Mouse (Mus musculus): Measurements from ENCODE around the gene Psme4. TPM values are rescaled to one million over a fixed set of nuclear protein-coding genes. Genes with fewer than 3 reads are reported as not detected.
"Not testable (repeated sequence)": the region's sequence is repeated elsewhere in the genome, so short reads cannot be mapped to it uniquely, and the experiment has no call there.

Gene Psme4
- 10 to 100 TPM; 61.4 to 65.9 (median 63.5) TPM for total RNA-seq (2022)

DNA sequence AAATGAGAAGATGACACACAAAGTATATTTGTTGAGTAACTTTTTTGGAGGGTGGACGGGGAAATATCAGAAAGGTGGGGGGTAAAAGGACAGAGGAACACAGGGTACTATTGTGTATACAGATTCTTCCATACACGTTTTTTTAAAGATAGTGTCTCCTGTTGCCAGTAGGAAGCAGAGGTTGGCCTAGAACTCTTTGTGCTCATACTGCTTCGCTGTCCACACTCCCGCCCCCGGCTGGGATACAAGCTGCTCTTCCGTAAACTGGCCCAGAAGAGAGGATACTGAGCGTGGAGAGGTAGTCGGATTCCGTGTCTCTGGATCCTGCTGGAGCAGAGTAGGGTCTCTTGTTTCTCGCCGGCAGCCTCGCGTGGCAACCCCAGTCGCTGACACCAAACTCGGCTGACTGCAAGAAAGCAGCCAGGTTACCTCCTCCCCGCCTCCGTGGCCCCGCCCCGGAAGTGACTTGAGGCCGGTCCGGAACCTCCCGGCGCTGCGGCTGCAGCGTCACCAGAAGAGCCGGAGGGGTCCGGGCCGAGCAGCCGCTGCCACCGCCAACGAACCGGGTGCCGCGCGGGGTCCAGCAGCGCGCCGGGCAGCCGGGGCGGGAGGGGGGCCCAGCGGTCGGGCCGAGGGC lies at the start of gene Psme4:
TSS of gene Psme4 (plus strand) at position 460 of the 637 bp plus-strand sequence.
- DNase-seq, result peak; percentile 91

DNA sequence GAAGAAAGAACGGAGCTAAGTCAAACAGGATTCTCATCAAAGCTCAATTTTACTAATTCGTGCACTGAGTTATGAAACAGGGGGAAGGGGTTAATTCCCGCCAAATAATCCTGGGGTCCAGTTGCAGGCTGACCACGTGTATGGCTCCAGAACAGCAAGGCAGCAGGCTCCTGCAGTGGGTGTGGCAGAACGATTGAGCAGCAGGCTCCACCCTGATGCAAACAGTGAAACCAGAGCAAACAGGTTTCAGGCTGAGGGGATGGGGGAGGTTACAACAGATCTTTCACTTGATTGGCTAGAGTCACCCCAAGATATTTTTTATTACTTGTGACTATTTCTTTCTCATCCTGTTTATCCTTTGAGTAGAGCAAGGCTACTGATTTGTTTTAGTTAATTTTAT lies 48.1 kb upstream of the Psme4 start:
- no peak for DNase-seq

DNA sequence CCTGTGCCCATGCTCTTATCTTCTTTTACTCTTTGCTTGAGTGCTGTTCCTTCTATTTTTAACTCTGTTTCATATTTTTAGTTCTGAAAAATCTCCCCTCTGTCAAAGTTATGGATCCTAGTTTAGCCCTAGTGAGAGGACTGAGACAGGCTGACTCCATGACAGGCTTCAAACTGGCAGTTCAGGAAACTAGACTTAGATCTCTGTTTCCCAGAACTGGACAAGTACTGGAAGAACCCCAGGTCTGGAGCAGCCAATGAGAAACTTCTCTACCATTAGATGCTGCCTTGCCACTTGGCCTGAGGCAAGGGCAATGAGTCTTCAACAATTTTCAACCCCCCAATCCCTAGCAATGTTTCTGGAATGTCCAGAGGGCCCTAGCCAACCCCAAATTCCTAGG lies 40.8 kb upstream of the Psme4 start:
- DNase-seq, result no peak

GRCm38 (mm10) chr11:30733376-30733775 lies 38.1 kb upstream of the Psme4 start:
- DNase-seq, result no peak

DNA sequence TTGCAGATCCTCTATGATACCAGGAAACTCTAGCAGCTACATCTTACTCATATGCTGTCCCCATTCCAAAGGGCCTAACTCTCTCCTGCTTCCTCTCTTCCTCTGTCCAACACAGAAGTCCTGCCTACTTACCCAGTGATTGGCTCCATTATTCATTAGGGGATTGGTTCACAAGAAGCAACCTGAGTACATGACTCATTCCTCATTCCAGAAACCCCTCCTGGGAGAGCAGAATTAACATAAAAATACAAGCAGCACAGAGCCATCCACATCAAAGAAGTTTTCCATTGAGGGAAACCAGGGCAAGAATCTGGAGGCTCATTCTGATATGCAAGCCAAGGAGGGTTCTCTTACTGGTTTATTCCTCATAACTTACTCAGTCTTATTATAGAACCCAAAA lies 27.5 kb upstream of the Psme4 start:
- DNase-seq, result no peak

GRCm38 (mm10) chr11:30748938-30749337 lies 22.6 kb upstream of the Psme4 start:
- no peak for DNase-seq

DNA sequence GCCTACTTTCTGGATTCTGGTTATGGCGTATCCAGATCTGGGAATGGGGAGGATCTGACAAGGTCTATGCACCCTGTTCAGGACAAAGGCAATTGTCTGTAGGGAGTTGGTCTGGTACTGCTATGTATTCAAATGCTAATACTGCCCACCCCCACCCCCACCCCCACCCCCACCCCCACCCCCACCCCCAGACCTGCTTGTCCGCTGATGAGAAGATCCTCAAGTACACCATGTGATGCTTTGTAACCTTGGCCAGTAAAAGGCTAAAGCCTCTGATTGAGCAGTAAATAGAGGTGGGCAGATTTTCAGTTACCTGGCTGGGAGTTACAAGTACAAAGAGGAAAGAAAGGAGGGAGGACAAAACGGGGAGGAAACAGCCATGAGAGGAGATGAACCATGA lies 21.9 kb upstream of the Psme4 start:
- no peak for DNase-seq

DNA sequence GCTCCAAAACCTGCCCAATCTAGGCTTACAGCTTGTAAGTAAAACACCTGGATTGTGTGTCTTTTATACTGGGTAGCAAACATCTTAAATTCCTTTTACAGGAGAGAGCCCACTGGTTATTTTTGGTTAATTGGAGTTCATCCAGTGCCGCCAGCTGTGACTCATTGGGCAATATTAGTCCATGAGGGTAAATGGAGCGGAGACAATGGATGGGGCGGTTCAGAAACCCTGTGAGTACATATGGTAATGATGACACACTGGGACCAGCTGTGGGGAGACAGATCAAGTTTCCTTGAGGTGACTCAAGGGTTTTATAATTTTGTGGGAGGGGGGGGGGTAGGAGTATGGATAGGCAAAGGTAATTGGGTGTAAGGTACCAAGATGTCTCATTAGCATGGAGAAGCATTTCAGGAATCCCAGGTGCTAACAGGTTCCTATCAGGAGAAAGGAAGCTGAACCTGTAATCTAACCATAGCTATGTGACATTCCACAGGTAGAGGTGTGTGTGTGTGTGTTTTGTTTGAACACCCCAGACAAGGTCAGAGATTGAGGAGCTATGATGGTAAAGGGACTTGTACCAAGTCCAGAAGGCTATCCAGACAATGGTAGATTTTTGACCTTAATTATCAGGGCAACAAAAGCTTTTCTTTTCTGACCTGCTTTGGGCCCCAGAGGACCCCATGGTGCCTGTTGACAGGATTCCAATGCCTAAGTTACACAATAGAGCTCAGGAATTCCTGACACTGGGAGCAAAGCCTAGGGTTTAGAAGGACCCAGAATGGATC lies 21.3 kb upstream of the Psme4 start:
- DNase-seq, result no peak

DNA sequence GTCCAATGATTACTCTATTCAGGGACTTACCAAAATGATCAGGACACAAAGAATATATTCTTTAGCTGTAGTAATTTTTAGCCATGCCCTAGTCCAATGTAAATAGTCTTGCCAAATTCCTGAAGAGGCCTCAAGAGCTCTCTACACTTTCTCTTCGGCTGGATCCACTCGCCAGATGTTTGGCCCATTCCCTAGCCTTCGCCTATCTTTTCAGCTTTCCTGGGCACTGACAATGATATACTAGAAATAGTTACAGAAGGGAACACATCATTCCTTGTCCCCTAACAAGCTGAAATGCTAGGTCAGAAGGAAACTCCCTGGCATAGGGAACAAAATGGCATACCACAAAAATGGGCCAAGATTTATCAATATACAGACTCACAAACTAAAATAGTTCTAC lies 18.6 kb upstream of the Psme4 start:
- DNase-seq, result no peak

DNA sequence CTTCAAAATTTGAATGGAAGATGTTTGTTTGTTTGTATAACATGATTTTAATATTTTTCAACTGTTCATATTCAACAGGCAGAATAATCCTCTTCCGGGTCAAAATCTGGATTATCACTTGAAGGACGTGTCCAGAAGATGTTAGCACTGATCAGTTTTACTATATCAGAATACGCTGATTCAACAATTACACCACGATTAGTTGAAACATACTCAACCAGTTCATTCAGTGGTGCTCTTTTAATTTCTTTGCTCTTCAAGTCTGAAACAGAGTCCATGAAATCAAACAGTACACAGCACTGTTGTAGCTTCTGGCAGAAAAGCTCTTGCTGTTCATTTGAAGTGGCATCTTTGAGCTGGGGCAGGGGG lies 17.1 kb upstream of the Psme4 start:
- DNase-seq, result not testable (repeated sequence)

GRCm38 (mm10) chr11:30754855-30755530 lies 16.5 kb upstream of the Psme4 start:
- no peak for DNase-seq

- DNase-seq, result no peak
Observed at GRCm38 (mm10) chr11:30761381-30761780, 10.1 kb upstream of the Psme4 start.

- no peak for DNase-seq
Observed at GRCm38 (mm10) chr11:30761891-30762290, 9.6 kb upstream of the Psme4 start.

DNA sequence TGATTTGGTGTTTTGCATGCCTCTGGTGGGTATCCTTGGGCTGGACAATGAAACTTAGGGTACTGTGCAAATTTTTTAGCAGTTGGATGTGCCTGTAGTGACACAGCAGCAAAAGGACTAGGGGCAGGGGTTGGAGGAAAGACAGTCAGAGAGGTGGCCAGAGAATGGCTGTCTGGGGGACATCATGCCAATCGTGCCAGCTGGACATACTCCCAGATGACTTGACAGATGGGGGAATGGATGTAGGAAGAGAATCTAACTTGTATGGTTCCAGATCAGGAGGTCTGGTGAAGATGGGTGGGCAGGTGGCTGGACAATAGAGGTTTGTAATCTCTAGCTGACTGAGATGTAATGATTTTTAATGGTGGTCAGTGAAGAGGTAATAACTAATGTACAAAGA lies 6.5 kb upstream of the Psme4 start:
- no peak for DNase-seq

DNA sequence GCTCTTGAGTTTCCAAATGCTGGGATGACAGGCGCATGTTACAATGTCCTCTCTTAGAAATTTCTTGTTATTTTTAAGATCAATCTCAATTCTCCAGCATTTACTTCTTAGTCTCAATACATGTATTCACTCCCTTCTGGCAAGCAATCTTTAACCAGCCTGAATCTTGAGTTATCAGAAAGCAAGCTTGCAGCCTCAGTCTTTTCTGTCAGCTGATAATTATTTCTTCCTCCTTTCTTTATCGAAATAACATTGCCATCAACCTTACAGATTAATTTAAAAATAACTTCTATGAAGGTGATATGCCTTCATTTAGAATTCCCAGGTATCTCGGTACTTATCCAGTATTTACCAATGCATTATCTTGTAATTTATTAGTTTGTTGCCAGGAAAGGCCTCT lies 709 bp upstream of the Psme4 start:
- no peak for DNase-seq

DNA sequence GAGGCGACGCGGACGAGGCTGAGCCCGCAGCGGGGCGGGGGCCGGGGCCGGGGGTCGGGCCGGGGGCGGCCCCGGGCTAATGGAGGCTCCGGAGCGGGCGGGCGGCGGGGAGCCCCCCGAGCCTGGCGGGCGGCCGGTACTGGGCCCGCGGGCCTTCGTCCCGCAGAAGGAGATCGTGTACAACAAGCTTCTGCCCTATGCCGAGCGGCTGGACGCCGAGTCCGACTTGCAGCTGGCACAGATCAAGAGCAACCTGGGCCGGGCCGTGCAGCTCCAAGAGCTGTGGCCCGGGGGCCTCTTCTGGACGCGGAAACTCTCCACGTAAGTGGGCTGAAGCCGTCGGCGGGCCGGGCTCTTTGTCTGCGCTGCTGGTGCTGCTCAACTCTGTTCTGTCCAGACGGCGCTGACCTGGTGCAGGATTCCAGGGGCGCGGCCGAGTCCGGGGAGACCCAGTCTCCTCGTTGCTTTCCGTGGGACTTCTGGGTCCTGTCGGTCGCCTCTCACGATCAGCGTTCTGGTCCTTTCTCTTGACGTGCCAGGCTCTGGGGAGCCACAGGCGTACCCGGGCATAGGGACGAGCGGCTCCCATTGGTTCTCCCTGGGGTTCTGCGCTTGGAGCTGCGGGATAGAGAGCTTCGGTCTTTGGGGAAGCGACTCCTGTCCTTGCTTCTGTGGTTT lies 517 bp downstream of the Psme4 start:
- peak; percentile 50 for DNase-seq

DNA sequence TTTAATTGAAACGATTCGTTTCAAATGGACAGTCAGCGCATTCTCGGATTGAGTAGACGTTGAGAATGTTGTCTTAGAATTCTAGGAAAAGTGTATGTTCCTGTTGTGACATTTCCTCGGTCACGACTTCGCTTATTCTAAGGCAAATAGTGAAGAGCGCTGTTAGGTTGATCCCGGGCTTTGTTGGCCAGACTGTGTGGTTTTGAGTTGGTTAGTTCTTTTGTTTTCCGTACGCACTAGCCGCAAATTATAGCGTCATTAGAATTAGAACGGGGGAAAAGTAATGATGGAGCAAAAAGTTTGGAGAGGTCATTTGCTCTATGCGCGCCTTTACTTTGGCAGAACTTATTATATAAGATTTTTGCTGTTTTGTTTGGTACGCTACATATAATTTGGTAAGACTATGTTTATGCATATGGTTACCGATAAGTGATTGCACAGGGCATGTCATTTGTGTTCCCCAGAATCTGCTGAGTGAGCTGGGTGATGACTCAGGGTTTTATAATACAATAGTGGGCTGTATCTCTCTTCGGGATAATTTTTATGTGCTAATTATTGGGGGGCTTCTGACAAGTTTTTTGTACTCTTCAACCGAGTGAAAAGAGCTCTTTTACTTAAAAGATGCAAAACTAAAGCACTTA lies 1.4 kb downstream of the Psme4 start:
- no peak for DNase-seq

DNA sequence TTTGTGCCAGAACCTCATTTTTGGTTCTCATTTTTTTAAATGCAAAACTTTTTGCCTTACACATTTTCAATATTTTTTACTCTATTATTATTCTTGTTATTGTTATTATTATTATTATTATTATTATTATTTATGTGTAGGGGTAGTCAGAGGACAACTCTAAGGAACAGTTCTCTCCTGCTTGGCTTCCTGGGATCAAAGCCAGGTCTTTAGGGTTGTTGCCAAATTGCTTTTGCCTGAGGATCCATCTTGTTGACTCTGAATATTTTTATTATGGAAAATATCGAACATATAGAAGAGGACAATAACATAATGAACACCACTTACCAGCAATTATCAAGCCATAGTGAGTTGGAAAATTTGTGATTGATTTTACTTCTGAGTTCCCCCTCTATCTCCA lies 3.1 kb downstream of the Psme4 start:
- DNase-seq, result no peak

- no peak for DNase-seq
Observed at GRCm38 (mm10) chr11:30777498-30777897, 6.0 kb downstream of the Psme4 start.

- no peak for DNase-seq
Observed at GRCm38 (mm10) chr11:30780893-30781292, 9.4 kb downstream of the Psme4 start.

DNA sequence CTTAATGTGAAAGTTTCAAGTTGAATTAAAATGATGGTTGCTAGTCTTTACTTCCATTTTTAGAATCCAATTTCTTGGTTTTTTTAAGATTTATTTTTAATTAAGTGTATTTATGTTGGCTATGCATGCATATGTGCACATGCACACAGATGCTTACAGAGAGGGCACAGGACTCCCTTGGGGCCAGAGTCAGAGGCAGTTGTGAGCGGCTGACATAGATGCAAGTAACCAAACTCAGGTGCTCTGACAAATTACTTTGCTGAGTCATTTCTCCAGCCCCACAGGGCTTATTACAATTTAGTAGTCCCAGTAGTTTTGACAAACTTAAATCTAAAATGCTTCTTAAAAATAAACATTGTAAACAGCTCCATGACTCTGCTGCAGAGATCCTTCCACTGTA lies 10.1 kb downstream of the Psme4 start:
- no peak for DNase-seq

DNA sequence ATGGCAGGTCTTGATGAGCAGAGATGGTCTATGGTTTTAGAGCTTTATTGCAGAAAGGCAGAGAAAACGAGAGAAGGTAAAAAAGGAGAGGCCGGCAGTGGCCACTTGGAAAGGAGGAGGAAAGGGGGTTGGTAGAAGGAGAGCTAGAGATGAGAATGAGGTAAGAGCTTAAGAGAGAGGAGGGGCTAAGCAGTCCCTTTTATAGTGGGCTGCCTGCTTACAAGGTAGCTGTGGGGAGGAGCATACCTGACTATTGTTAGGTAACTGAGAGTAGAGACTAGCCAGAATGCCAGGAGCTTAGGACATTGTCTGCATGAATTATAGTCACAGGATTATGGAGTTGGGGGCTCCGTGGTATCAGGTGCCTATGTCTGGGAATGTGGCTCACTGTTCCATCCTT lies 14.0 kb downstream of the Psme4 start:
- no peak for DNase-seq

Measured in adrenal gland, adult 8-10 months (tissue).